Mouse (Mus musculus) hindbrain, embryonic 14.5 days (tissue): ENCODE results near the gene Drd4. TPM values are rescaled to one million over a fixed set of nuclear protein-coding genes. Genes with fewer than 3 reads are reported as not detected.

Experiments used
- ATAC-seq: fragments of 200-750 bp; cut with Nextera tagmentation; 2 replicates; pipeline ENCODE4 v1.8.0; 2017; ENCODE audit warnings: moderate number of reproducible peaks, mild to moderate bottlenecking, moderate TSS enrichment, moderate library complexity; ENCODE audit not compliant: low FRiP score
- DNase-seq: peaks from one replicate; pipeline ENCODE4 v3.0.0-alpha.2; 2015; ENCODE audit warnings: low spot score
- H3K27ac ChIP-seq: fragments of 300-500 bp; sonication (generic); 2 replicates; pipeline ENCODE4 v1.5.1; 2014; ENCODE audit warnings: mild to moderate bottlenecking, moderate library complexity
- H3K27me3 ChIP-seq: fragments of 300-500 bp; sonication (generic); 2 replicates; pipeline ENCODE4 v1.6.1; 2014; ENCODE audit warnings: mild to moderate bottlenecking, low read length, mixed read lengths; ENCODE audit not compliant: control insufficient read depth, insufficient read depth
- H3K36me3 ChIP-seq: fragments of 300-500 bp; sonication (generic); replicated peaks from 2 replicates; pipeline ENCODE4 v1.6.1; 2014; ENCODE audit not compliant: control insufficient read depth, insufficient read depth
- H3K4me1 ChIP-seq: fragments of 300-500 bp; sonication (generic); replicated peaks from 2 replicates; pipeline ENCODE4 v1.6.1; 2014; ENCODE audit warnings: antibody characterized with exemption, low read length, mixed read lengths; ENCODE audit not compliant: control insufficient read depth, insufficient read depth
- H3K4me2 ChIP-seq: fragments of 300-500 bp; sonication (generic); replicated peaks from 2 replicates; pipeline ENCODE4 v1.6.1; 2014; ENCODE audit warnings: mild to moderate bottlenecking, moderate library complexity
- H3K4me3 ChIP-seq: fragments of 300-500 bp; sonication (generic); replicated peaks from 2 replicates; pipeline ENCODE4 v1.5.1; 2014; ENCODE audit warnings: mild to moderate bottlenecking, low read length
- H3K9ac ChIP-seq: fragments of 300-500 bp; sonication (generic); 2 replicates; pipeline ENCODE4 v1.6.1; 2014
- H3K9me3 ChIP-seq: fragments of 300-500 bp; sonication (generic); 2 replicates; pipeline ENCODE4 v1.6.1; 2016; ENCODE audit warnings: low read length; ENCODE audit not compliant: control insufficient read depth
- WGBS: fragments of 180-500 bp; shearing (Covaris S2); extraction: QIAGEN DNeasy Blood & Tissue Kit; methylation state at CpG from one replicate; pipeline ENCODE4 v1.1.7; 2014; 5-methylcytosine and 5-hydroxymethylcytosine counted together
- polyA plus RNA-seq: library from polyadenylated mRNA; unstranded; fragments of >200 nt; fragmentation: Nextera tagmentation; extraction: Ambion mirVana; gene quantifications from 2 replicates; pipeline ENCODE4 v1.2.1, GENCODE M21; 2014

Gene Drd4
- polyA plus RNA-seq, 1 experiment from 2014 or later: 0.88 TPM

GRCm38 (mm10) chr7:141302702-141303268 is 11.0 kb downstream of the Drd4 start:
- no peak for DNase-seq
- Histone ChIP-seq H3K4me1 (no peaks in the 10 kb centered on the region), H3K27ac (no peak overlapping the region), H3K27me3 (no peaks in the 10 kb centered on the region), H3K9me3 (no peaks in the 10 kb centered on the region), H3K36me3 (peaks cover 90% of the 10 kb centered on the region), H3K4me2 (no peak overlapping the region), H3K9ac (no peak overlapping the region), H3K4me3 (no peak overlapping the region)
- 73% methylated on average over 1 of the region's 1 CpGs for WGBS
- no peak for ATAC-seq

GRCm38 (mm10) chr7:141304537-141304936 is 12.7 kb downstream of the Drd4 start:
- ATAC-seq: no peak
- H3K36me3 ChIP-seq: peaks cover 96% of the 10 kb centered on the region

GRCm38 (mm10) chr7:141314416-141314815 is 22.6 kb downstream of the Drd4 start:
- no peak for DNase-seq
- ATAC-seq: no peak
- Histone ChIP-seq H3K4me2 (no peak overlapping the region), H3K4me1 (no peaks in the 10 kb centered on the region), H3K27ac (no peak overlapping the region), H3K4me3 (no peak overlapping the region), H3K36me3 (peaks cover 100% of the 10 kb centered on the region), H3K27me3 (no peaks in the 10 kb centered on the region), H3K9ac (no peak overlapping the region), H3K9me3 (no peaks in the 10 kb centered on the region)
- WGBS: 97% methylated on average over 2 of the region's 2 CpGs

More at GRCm38 (mm10) chr7:141304537-141304936, 12.7 kb downstream of the Drd4 start:
- 88% methylated on average over 4 of the region's 4 CpGs for WGBS
- no peak for DNase-seq
- H3K4me3 ChIP-seq: no peak overlapping the region
- no peak overlapping the region for H3K27ac ChIP-seq
- no peaks in the 10 kb centered on the region for H3K27me3 ChIP-seq
- H3K9ac ChIP-seq: no peak overlapping the region
- no peaks in the 10 kb centered on the region for H3K4me1 ChIP-seq
- H3K9me3 ChIP-seq: no peaks in the 10 kb centered on the region
- no peak overlapping the region for H3K4me2 ChIP-seq

- 94% methylated on average over 8 of the region's 8 CpGs for WGBS
- H3K27ac ChIP-seq: no peak overlapping the region
- no peak for DNase-seq
- H3K9ac ChIP-seq: no peak overlapping the region
- H3K4me2 ChIP-seq: no peak overlapping the region
- ATAC-seq: no peak
- H3K9me3 ChIP-seq: no peaks in the 10 kb centered on the region
- H3K36me3 ChIP-seq: peaks cover 100% of the 10 kb centered on the region
- H3K4me3 ChIP-seq: no peak overlapping the region
- no peaks in the 10 kb centered on the region for H3K4me1 ChIP-seq
- H3K27me3 ChIP-seq: no peaks in the 10 kb centered on the region
These were observed 23.3 kb downstream of the Drd4 start for GRCm38 (mm10) chr7:141315076-141315475.

GRCm38 (mm10) chr7:141315974-141316373 is 24.2 kb downstream of the Drd4 start:
- Histone ChIP-seq H3K9me3 (no peaks in the 10 kb centered on the region), H3K27me3 (no peaks in the 10 kb centered on the region), H3K9ac (no peak overlapping the region), H3K27ac (no peak overlapping the region), H3K4me1 (no peaks in the 10 kb centered on the region), H3K36me3 (peaks cover 100% of the 10 kb centered on the region), H3K4me3 (no peak overlapping the region), H3K4me2 (no peak overlapping the region)
- ATAC-seq: no peak
- 73% methylated on average over 5 of the region's 5 CpGs for WGBS
- no peak for DNase-seq

- DNase-seq (no peak), ATAC-seq (no peak)
- H3K27me3 ChIP-seq: no peaks in the 10 kb centered on the region
- H3K9me3 ChIP-seq: no peaks in the 10 kb centered on the region
- H3K27ac ChIP-seq: no peak overlapping the region
- H3K4me3 ChIP-seq: no peak overlapping the region
- no peaks in the 10 kb centered on the region for H3K4me1 ChIP-seq
- peaks cover 100% of the 10 kb centered on the region for H3K36me3 ChIP-seq
- WGBS: 78% methylated on average over 1 of the region's 1 CpGs
- H3K9ac ChIP-seq: no peak overlapping the region
- H3K4me2 ChIP-seq: no peak overlapping the region
These were observed 25.9 kb downstream of the Drd4 start for GRCm38 (mm10) chr7:141317619-141318132.

- WGBS: 74% methylated on average over 2 of the region's 2 CpGs
- Histone ChIP-seq H3K9me3 (no peaks in the 10 kb centered on the region), H3K27ac (no peak overlapping the region), H3K9ac (no peak overlapping the region), H3K4me3 (no peak overlapping the region), H3K4me1 (peaks cover 3% of the 10 kb centered on the region), H3K4me2 (no peak overlapping the region), H3K27me3 (no peaks in the 10 kb centered on the region), H3K36me3 (peaks cover 99% of the 10 kb centered on the region)
- ATAC-seq: no peak
- no peak for DNase-seq
These were observed 27.6 kb downstream of the Drd4 start for GRCm38 (mm10) chr7:141319446-141319845.

GRCm38 (mm10) chr7:141324686-141325085 is 32.9 kb downstream of the Drd4 start:
- peak overlapping the region; percentile 94; the same call in 1 of the 2 replicates for H3K9ac ChIP-seq
- H3K36me3 ChIP-seq: peaks cover 46% of the 10 kb centered on the region
- ATAC-seq (no peak), DNase-seq (no peak)
- no peak overlapping the region for H3K27ac ChIP-seq
- no peaks in the 10 kb centered on the region for H3K9me3 ChIP-seq
- peaks cover 36% of the 10 kb centered on the region for H3K4me1 ChIP-seq
- WGBS: 81% methylated on average over 1 of the region's 1 CpGs
- no peak overlapping the region for H3K4me3 ChIP-seq
- no peaks in the 10 kb centered on the region for H3K27me3 ChIP-seq
- peak overlapping the region; percentile 15; the same call in 1 of the 2 replicates for H3K4me2 ChIP-seq

- WGBS: 4% methylated on average over 35 of the region's 35 CpGs
These were observed 35.0 kb downstream of the Drd4 start for GRCm38 (mm10) chr7:141326546-141327446.

More at GRCm38 (mm10) chr7:141326546-141327446, 35.0 kb downstream of the Drd4 start:
- H3K4me3 ChIP-seq: peak overlapping the region; percentile 86
- H3K4me1 ChIP-seq: peaks cover 36% of the 10 kb centered on the region
- H3K36me3 ChIP-seq: peaks cover 25% of the 10 kb centered on the region
- no peaks in the 10 kb centered on the region for H3K9me3 ChIP-seq
- no peak for DNase-seq
- peak overlapping the region; percentile 100 for H3K27ac ChIP-seq
- peak overlapping the region; percentile 98 for H3K4me2 ChIP-seq
- ATAC-seq: peak; percentile 42
- H3K27me3 ChIP-seq: no peaks in the 10 kb centered on the region
- H3K9ac ChIP-seq: peak overlapping the region; percentile 94
